Mouse (Mus musculus) T-helper 2 cell (primary cell): ENCODE results near the gene Ankrd27.

Experiments
- in situ Hi-C: fragments of 300-600 bp; cut with MboI, MseI; formaldehyde crosslinking; loops from one replicate; pipeline ENCODE4 v1.15.1; 2025; ENCODE audit warnings: high pct_unique_total_duplicates

Gene Ankrd27

GRCm38 (mm10) chr7:35687229-35687628 is 101.2 kb downstream of the Ankrd27 start:
- in situ Hi-C loops: no loop called here

GRCm38 (mm10) chr7:35688276-35688675 is 102.2 kb downstream of the Ankrd27 start:
- in situ Hi-C loops: no loop called here
